Mouse (Mus musculus) retina, postnatal 1 day (tissue): ENCODE measurements around the gene Mavs.
"Not testable (repeated sequence)": the region's sequence is repeated elsewhere in the genome, so short reads cannot be mapped to it uniquely, and the experiment has no call there.

Source experiments
- DNase-seq: peaks from one replicate; pipeline ENCODE4 v3.0.0-alpha.2; 2012

Mavs gene

GRCm38 (mm10) chr2:131213773-131214172, 20.1 kb upstream of the Mavs start:
- DNase-seq: no peak

DNA sequence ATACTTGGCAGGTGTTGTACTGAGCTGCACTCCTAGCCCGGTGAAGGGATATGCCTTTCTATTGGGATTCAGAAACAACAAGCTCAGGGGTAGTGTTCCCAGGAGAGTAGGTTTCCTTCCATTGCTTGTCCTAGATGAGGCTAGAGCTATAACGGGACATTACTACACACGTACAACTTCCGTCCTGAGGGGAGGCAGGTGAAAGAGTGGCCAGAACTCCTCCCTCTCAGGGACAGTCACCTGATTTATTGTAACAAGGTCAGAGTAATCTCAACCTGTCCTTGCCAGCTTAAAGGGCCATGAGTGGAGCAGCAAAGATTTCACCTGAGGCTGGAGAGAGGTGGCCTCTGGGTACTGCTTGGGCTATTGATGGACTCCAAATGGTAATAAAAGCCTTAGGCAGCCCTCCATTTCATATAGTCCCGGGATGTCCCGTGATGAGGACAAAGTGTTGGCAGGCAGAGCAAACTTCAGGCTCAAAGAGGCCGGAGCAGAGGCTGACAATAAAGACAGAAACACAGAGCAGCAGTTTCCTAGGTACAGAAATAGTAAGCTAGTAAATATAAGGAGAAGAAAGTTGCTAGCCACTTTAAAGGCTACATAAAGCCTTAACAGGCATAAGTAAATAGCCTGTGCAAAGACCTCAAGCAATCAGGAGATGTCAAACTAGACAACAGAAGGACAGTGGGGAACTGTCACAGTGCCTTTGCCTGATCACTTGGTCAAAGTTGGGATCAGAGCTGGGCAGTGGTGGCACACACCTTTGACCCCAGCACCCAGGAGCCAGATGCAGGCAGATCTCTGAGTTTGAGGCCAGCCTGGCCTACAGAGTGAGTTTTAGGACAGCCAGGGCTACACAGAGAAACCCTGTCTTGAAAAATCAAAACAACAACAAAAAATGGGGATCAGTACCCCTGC, 17.7 kb upstream of the Mavs start:
- no peak for DNase-seq

DNA sequence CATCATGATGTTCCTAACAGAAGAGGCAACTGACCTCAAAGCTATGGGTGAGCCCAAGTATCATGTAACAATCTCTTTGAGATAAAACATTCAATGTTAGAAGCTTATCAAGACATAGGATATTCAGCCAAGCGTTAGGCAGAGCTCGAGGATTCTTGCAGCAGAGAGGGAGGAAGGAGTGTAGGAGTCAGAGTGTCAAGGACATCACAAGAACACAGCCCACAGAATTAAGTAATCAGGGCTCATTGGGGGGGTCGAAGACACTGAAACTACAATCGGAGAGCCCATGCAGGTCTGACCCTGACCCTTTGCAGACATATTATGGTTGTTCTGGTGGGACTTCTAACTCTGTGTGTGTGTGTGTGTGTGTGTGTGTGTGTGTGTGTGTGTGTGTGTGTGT, 13.8 kb upstream of the Mavs start:
- DNase-seq: no peak

GRCm38 (mm10) chr2:131221853-131222515, 11.9 kb upstream of the Mavs start:
- DNase-seq: no peak

- no peak for DNase-seq
Observed at GRCm38 (mm10) chr2:131222562-131222961, 11.3 kb upstream of the Mavs start.

- DNase-seq: no peak
Observed at GRCm38 (mm10) chr2:131223569-131223968, 10.3 kb upstream of the Mavs start.

- DNase-seq: no peak
Observed at GRCm38 (mm10) chr2:131225178-131225577, 8.7 kb upstream of the Mavs start.

- not testable (repeated sequence) for DNase-seq
Observed at GRCm38 (mm10) chr2:131226669-131227068, 7.2 kb upstream of the Mavs start.

DNA sequence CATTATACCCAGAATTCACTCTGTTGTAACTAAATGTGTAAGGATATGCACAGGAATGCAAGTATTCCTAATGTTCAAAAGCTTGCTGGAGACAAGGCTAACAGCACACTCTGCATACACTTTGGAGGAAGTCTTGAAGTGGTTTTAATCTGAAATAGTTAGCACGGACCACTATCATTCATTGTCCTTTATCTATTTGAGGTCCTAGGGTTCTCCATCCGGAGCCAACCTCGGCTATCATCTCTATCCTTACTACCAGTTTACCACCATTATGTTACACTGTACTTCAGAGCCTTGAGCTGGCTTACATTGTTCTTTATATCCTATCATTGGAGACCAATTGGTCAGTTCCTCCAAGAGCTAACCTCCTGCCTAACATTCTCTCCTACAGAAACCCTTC, 6.6 kb upstream of the Mavs start:
- no peak for DNase-seq

- no peak for DNase-seq
Observed at GRCm38 (mm10) chr2:131232558-131232957, 1.3 kb upstream of the Mavs start.

DNA sequence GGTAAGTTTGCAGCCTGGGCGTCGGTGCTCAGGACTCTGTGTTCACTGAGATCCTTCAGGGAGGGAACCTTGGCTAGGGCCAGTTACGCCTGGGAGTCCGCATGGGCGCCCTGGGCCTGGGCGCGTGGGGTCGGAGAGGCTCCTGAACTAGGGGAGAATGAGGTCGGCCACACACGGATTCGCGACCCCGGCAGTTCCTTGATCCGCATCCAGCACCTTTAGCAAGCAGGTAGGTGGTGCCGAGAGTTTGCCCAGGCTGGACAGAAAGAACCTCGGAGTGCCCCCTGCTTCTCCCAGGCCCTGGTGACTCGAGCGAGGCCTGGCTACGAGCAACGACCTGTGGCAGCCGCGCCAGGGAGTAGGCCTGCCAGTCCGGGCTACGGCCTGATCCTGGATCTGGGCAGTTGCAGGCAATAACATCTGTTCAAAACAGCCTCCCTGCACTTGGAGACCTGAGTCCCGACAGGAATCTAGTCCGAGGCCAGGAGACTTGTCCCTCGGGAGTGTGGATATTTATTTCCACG, 326 bp downstream of the Mavs start:
- no peak for DNase-seq

GRCm38 (mm10) chr2:131234970-131235635, 1.2 kb downstream of the Mavs start:
- DNase-seq: no peak

DNA sequence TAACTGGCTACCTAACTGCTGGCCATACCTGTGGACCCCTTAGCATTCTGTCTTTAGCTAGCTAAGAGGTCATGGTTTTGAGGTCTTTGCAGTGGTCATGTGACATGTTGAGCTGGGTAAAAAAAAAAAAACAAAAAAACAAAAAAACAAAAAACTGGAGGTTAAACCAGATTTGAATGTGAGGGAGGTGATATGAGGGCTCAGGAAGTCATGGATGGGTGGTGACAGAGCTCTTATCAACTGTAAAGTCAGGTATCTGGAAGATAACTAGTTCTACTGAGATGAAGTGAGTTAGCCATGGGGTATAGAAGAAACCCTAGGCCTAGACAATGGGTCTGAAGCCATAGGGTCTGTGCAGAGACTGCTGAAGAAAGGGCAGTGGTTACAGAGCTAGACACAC, 8.3 kb downstream of the Mavs start:
- DNase-seq: no peak

GRCm38 (mm10) chr2:131242929-131243328, 9.1 kb downstream of the Mavs start:
- no peak for DNase-seq

DNA sequence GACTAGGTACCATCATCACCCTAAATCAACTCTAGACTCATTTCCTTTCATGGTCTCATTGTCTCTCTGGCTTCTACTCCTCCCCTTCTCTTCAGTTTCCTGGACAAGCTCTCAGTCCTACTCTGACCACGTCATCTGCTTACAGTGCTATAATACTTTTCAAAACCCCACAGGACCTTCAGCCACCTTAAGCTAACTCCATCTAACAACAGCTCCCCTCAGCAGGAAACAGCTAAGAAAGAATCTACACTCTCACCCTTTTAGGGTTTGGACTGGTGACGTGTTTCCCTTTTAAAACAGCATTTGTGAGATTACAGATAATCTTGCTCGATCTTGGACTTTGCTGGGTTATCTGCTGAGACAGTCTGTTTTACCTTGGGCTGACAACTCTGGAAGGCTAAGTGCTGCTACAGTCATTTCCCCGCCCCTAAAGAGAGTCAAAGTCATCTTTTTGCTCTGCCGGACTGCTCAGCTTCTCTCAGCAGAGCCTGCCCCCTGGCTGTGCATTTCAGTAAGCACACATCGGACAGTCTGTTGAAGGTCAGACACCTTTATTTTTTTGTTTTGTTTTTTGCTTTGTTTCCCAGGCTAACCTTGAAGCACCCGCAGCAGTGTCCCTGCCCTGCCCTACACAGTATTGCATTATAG, 19.9 kb downstream of the Mavs start:
- DNase-seq: peak; percentile 73

GRCm38 (mm10) chr2:131254329-131254713, 20.5 kb downstream of the Mavs start:
- no peak for DNase-seq

GRCm38 (mm10) chr2:131255738-131256137, 21.9 kb downstream of the Mavs start:
- peak; percentile 19 for DNase-seq

- no peak for DNase-seq
Observed at GRCm38 (mm10) chr2:131258693-131259092, 24.8 kb downstream of the Mavs start.

- DNase-seq: no peak
Observed at GRCm38 (mm10) chr2:131260544-131261307, 26.9 kb downstream of the Mavs start.

- no peak for DNase-seq
Observed at GRCm38 (mm10) chr2:131261481-131262212, 27.8 kb downstream of the Mavs start.

GRCm38 (mm10) chr2:131262213-131262672, 28.4 kb downstream of the Mavs start, which contains the start of gene Pank2:
Gene Pank2, plus strand, starts transcription at chr2:131262495.
- peak; percentile 99 for DNase-seq
